Mouse (Mus musculus) limb, embryonic 12.5 days (tissue): Measurements from ENCODE around the gene Mbnl1. TPM values are rescaled to one million over a fixed set of nuclear protein-coding genes. Genes with fewer than 3 reads are reported as not detected.

Experiments used
- ATAC-seq: fragments of 200-750 bp; cut with Nextera tagmentation; 2 replicates; pipeline ENCODE4 v1.8.0; 2017; ENCODE audit warnings: low read depth, moderate TSS enrichment; ENCODE audit not compliant: insufficient number of reproducible peaks, insufficient read depth, low FRiP score, low TSS enrichment
- H3K27ac ChIP-seq: fragments of 300-500 bp; sonication (generic); 2 replicates; pipeline ENCODE4 v1.5.1; 2016; ENCODE audit warnings: mild to moderate bottlenecking, moderate library complexity
- H3K27me3 ChIP-seq: fragments of 300-500 bp; sonication (generic); 2 replicates; pipeline ENCODE4 v1.6.1; 2016; ENCODE audit warnings: mild to moderate bottlenecking, moderate library complexity
- H3K36me3 ChIP-seq: fragments of 300-500 bp; sonication (generic); 2 replicates; pipeline ENCODE4 v1.6.1; 2016; ENCODE audit warnings: mild to moderate bottlenecking, moderate library complexity
- H3K4me1 ChIP-seq: fragments of 300-500 bp; sonication (generic); replicated peaks from 2 replicates; pipeline ENCODE4 v1.6.1; 2016
- H3K4me2 ChIP-seq: fragments of 300-500 bp; sonication (generic); 2 replicates; pipeline ENCODE4 v1.6.1; 2016; ENCODE audit warnings: mild to moderate bottlenecking, moderate library complexity
- H3K4me3 ChIP-seq: fragments of 300-500 bp; sonication (generic); replicated peaks from 2 replicates; pipeline ENCODE4 v1.5.1; 2016; ENCODE audit warnings: mild to moderate bottlenecking
- H3K9ac ChIP-seq: fragments of 300-500 bp; sonication (generic); replicated peaks from 2 replicates; pipeline ENCODE4 v1.6.1; 2016; ENCODE audit warnings: mild to moderate bottlenecking, moderate library complexity
- H3K9me3 ChIP-seq: fragments of 300-500 bp; sonication (generic); 2 replicates; pipeline ENCODE4 v1.6.1; 2016; ENCODE audit warnings: mild to moderate bottlenecking, moderate library complexity
- WGBS: fragments of 180-500 bp; shearing (Covaris S2); methylation state at CpG from one replicate; pipeline ENCODE4 v1.1.7; 2016; 5-methylcytosine and 5-hydroxymethylcytosine counted together
- polyA plus RNA-seq: library from polyadenylated mRNA; unstranded; fragments of >200 nt; fragmentation: Nextera tagmentation; extraction: Ambion mirVana; gene quantifications from 2 replicates; pipeline ENCODE4 v1.2.1, GENCODE M21; 2016

The Mbnl1 gene
- polyA plus RNA-seq, 1 experiment from 2014 or later: 61.2 TPM

- no peak overlapping the region for H3K9ac ChIP-seq
Measured at GRCm38 (mm10) chr3:60595606-60596005, 123.0 kb downstream of the Mbnl1 start.

DNA sequence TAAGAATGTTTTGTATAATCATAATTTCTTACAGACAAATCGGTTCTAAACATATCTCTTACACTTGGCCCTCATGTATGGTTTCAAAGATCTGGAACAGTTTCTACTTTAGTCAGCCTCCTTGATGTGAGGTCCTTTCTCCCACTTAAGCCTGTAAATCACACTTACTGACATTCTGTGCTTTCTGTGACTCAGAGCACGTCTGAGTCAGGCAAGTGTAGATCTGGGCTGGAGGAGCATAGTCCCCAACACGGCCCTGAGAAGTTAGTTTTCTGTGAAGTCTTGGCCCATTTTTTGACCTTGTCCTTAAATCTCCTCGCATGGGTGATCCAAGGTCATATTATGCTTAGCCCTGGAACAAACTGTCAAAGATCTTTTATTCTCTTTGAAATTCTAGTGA lies 124.4 kb downstream of the Mbnl1 start:
- 58% methylated on average over 4 of the region's 4 CpGs for WGBS
- Histone ChIP-seq H3K36me3 (no peaks in the 10 kb centered on the region), H3K4me1 (peaks cover 24% of the 10 kb centered on the region), H3K4me2 (no peak overlapping the region), H3K9ac (no peak overlapping the region), H3K27ac (no peak overlapping the region), H3K27me3 (no peaks in the 10 kb centered on the region), H3K4me3 (no peak overlapping the region), H3K9me3 (no peaks in the 10 kb centered on the region)
- ATAC-seq: no peak

More at GRCm38 (mm10) chr3:60595606-60596005, 123.0 kb downstream of the Mbnl1 start:
- 64% methylated on average over 10 of the region's 10 CpGs for WGBS
- no peak for ATAC-seq
- Histone ChIP-seq H3K27me3 (no peaks in the 10 kb centered on the region), H3K4me3 (no peak overlapping the region), H3K4me2 (no peak overlapping the region), H3K27ac (no peak overlapping the region), H3K9me3 (no peaks in the 10 kb centered on the region), H3K4me1 (peaks cover 34% of the 10 kb centered on the region), H3K36me3 (no peaks in the 10 kb centered on the region)

GRCm38 (mm10) chr3:60601686-60602085 lies 129.1 kb downstream of the Mbnl1 start:
- no peak for ATAC-seq
- H3K36me3 ChIP-seq: peaks cover 5% of the 10 kb centered on the region; the same call in 1 of the 2 replicates
- no peak overlapping the region for H3K9ac ChIP-seq
- no peaks in the 10 kb centered on the region for H3K9me3 ChIP-seq
- no peak overlapping the region for H3K4me2 ChIP-seq
- no peak overlapping the region for H3K27ac ChIP-seq
- WGBS: 25% methylated on average over 4 of the region's 4 CpGs
- no peaks in the 10 kb centered on the region for H3K27me3 ChIP-seq
- H3K4me3 ChIP-seq: no peak overlapping the region
- no peaks in the 10 kb centered on the region; the same call in 1 of the 2 replicates for H3K4me1 ChIP-seq

- WGBS: 88% methylated on average over 4 of the region's 4 CpGs
- no peaks in the 10 kb centered on the region; the same call in 1 of the 2 replicates for H3K4me1 ChIP-seq
- H3K9me3 ChIP-seq: no peaks in the 10 kb centered on the region
- H3K9ac ChIP-seq: no peak overlapping the region
- H3K27me3 ChIP-seq: no peaks in the 10 kb centered on the region
- no peak for ATAC-seq
- H3K4me3 ChIP-seq: no peak overlapping the region
- H3K36me3 ChIP-seq: peaks cover 5% of the 10 kb centered on the region; the same call in 1 of the 2 replicates
- H3K27ac ChIP-seq: no peak overlapping the region; the same call in 1 of the 2 replicates
- H3K4me2 ChIP-seq: no peak overlapping the region
Measured at GRCm38 (mm10) chr3:60602923-60603549, 130.4 kb downstream of the Mbnl1 start.

DNA sequence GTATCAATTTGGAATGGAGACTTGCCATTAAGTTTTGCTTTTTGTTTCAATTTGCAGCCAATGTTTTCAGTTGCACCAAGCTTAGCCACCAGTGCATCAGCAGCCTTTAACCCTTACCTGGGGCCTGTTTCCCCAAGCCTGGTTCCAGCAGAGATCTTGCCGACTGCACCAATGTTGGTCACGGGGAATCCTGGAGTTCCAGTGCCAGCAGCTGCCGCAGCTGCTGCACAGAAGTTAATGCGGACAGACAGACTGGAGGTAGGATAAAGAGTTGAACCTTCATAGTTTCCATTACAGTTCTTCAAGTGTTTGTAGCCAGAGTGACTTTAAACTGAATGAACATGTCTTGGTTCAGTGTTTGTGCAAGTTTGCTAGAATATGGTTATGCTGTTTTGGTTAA lies 131.0 kb downstream of the Mbnl1 start:
- no peaks in the 10 kb centered on the region; the same call in 1 of the 2 replicates for H3K4me1 ChIP-seq
- H3K9ac ChIP-seq: no peak overlapping the region
- H3K27me3 ChIP-seq: no peaks in the 10 kb centered on the region
- 81% methylated on average over 4 of the region's 4 CpGs for WGBS
- peaks cover 5% of the 10 kb centered on the region; the same call in 1 of the 2 replicates for H3K36me3 ChIP-seq
- ATAC-seq: no peak
- H3K27ac ChIP-seq: no peak overlapping the region
- H3K9me3 ChIP-seq: no peaks in the 10 kb centered on the region
- no peak overlapping the region for H3K4me2 ChIP-seq
- H3K4me3 ChIP-seq: no peak overlapping the region

DNA sequence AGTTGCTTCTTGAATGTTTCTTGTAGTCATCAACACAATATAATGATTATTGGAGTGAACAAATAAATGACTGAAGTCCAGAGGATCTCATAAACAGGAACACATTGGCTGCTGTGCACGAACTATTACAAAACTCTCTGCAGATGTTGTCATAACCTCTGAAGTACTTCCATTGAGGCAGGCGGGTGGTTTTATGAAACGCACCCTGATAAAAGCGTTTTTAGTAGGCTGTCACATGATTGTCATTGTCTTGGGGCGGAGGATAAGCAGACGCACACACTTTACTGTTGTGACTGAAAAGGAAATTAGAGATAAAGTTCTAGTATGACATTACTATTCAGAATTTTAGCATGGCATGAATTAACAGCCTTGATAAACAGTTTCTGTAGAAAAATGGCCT lies 131.6 kb downstream of the Mbnl1 start:
- no peak overlapping the region for H3K4me3 ChIP-seq
- H3K9ac ChIP-seq: no peak overlapping the region
- no peak overlapping the region for H3K4me2 ChIP-seq
- no peak overlapping the region for H3K27ac ChIP-seq
- no peaks in the 10 kb centered on the region; the same call in 1 of the 2 replicates for H3K4me1 ChIP-seq
- no peaks in the 10 kb centered on the region for H3K9me3 ChIP-seq
- no peak for ATAC-seq
- H3K36me3 ChIP-seq: peaks cover 5% of the 10 kb centered on the region; the same call in 1 of the 2 replicates
- no peaks in the 10 kb centered on the region for H3K27me3 ChIP-seq
- WGBS: 70% methylated on average over 6 of the region's 6 CpGs

GRCm38 (mm10) chr3:60608952-60609403 lies 136.3 kb downstream of the Mbnl1 start:
- no peak overlapping the region for H3K4me2 ChIP-seq
- no peaks in the 10 kb centered on the region; the same call in 1 of the 2 replicates for H3K4me1 ChIP-seq
- WGBS: 11% methylated on average over 2 of the region's 2 CpGs
- peaks cover 14% of the 10 kb centered on the region for H3K36me3 ChIP-seq
- ATAC-seq: no peak
- H3K4me3 ChIP-seq: no peak overlapping the region
- H3K9ac ChIP-seq: no peak overlapping the region
- no peaks in the 10 kb centered on the region for H3K9me3 ChIP-seq
- no peaks in the 10 kb centered on the region for H3K27me3 ChIP-seq
- H3K27ac ChIP-seq: no peak overlapping the region

DNA sequence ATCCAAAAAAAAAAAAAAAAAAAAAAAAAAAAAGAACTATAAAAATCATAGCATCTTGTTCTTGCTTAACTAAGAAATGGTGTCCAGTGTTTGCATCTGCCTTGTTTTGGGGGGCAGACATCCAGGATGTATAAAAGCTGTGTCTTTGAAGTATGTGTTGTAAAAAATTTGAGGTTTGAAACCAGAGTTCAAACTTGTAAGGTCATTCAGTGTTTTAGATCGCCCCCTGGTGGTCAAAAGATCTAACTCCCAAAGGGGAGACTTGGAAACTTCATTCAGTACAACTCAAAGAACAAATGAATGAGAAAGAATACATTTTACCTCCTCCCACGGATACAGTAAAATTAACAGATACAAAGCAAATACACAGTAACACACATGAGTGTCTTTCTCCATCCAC lies 139.2 kb downstream of the Mbnl1 start:
- Histone ChIP-seq H3K27ac (no peak overlapping the region), H3K4me3 (no peak overlapping the region), H3K4me1 (peaks cover 5% of the 10 kb centered on the region; the same call in 1 of the 2 replicates), H3K9ac (no peak overlapping the region), H3K9me3 (no peaks in the 10 kb centered on the region), H3K27me3 (no peaks in the 10 kb centered on the region), H3K4me2 (no peak overlapping the region), H3K36me3 (peaks cover 12% of the 10 kb centered on the region)
- no peak for ATAC-seq
- WGBS: 30% methylated on average over 2 of the region's 2 CpGs

DNA sequence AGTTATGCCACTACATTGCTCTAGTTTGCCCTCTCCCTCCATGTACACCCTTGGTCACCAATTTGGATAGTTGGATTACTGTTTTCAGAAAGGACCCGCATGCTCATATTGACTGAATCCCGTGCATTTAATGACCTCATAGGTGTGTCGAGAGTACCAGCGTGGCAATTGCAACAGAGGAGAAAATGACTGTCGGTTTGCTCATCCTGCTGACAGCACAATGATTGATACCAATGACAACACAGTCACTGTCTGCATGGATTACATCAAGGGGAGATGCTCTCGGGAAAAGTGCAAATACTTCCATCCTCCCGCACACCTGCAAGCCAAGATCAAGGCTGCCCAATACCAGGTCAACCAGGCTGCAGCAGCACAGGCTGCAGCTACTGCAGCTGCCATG lies 140.5 kb downstream of the Mbnl1 start:
- ATAC-seq: no peak
- no peak overlapping the region for H3K9ac ChIP-seq
- no peaks in the 10 kb centered on the region for H3K27me3 ChIP-seq
- no peak overlapping the region for H3K4me2 ChIP-seq
- H3K9me3 ChIP-seq: no peaks in the 10 kb centered on the region
- H3K4me1 ChIP-seq: peaks cover 5% of the 10 kb centered on the region; the same call in 1 of the 2 replicates
- WGBS: 92% methylated on average over 7 of the region's 7 CpGs
- no peak overlapping the region for H3K4me3 ChIP-seq
- H3K27ac ChIP-seq: no peak overlapping the region
- peaks cover 17% of the 10 kb centered on the region for H3K36me3 ChIP-seq

DNA sequence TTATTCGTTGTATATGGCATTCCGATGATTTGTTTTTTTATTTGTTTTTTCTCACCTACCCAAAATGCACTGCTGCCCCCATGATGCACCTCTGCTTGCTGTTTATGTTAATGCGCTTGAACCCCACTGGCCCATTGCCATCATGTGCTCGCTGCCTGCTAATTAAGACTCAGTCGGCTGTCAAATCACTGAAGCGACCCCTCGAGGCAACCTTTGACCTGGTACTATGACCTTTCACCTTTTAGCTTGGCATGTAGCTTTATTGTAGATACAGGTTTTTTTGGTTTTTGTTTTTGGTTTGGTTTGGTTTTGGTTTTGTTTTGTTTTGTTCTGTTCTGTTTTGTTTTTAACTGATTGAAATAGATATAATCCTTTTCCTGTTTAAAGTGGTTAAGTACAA lies 141.9 kb downstream of the Mbnl1 start:
- Histone ChIP-seq H3K27ac (no peak overlapping the region), H3K4me1 (peaks cover 5% of the 10 kb centered on the region; the same call in 1 of the 2 replicates), H3K9me3 (no peaks in the 10 kb centered on the region), H3K4me3 (no peak overlapping the region), H3K27me3 (no peaks in the 10 kb centered on the region), H3K4me2 (no peak overlapping the region), H3K36me3 (peaks cover 23% of the 10 kb centered on the region), H3K9ac (no peak overlapping the region)
- 91% methylated on average over 7 of the region's 7 CpGs for WGBS
- no peak for ATAC-seq

DNA sequence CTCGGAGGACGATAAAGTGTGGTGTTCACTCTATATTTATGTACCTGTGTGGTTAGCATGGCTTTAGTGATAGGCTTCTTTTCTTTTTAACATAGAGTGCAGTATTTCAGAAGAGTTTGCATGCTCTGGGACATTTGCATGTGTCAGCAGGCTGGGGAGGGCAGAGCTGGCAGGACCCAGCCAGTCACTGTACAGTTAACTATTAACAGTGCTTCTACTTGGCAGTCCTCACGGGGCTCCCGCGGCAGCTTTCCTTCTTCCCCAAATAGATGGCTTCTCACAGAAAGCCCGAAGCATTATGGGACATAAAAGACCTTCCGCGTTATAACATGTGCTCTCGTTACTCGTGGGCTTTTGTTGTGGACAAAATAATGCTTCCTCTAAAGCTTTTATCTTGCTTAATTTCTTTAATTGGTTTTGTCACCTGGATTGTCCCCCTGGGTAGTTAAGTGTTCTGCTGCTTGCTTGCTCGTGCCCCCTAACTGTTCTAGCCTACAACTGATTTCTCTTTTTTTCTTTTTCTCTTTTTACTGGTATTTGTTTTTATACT lies 142.5 kb downstream of the Mbnl1 start:
- Histone ChIP-seq H3K4me2 (no peak overlapping the region), H3K9me3 (no peaks in the 10 kb centered on the region), H3K4me1 (peaks cover 5% of the 10 kb centered on the region; the same call in 1 of the 2 replicates), H3K9ac (no peak overlapping the region), H3K4me3 (no peak overlapping the region), H3K36me3 (peaks cover 26% of the 10 kb centered on the region), H3K27ac (no peak overlapping the region), H3K27me3 (no peaks in the 10 kb centered on the region)
- WGBS: 54% methylated on average over 11 of the region's 11 CpGs
- ATAC-seq: no peak
